Mouse (Mus musculus) liver, embryonic 11.5 days (tissue): Measurements from ENCODE around the gene Clec1a. TPM values are rescaled to one million over a fixed set of nuclear protein-coding genes. Genes with fewer than 3 reads are reported as not detected.
A peak's percentile ranks its signal among the peaks of the same experiment; 100 is the strongest.

Source experiments
- ATAC-seq: fragments of 200-750 bp; cut with Nextera tagmentation; replicated peaks from 2 replicates; pipeline ENCODE4 v1.8.0; 2017; ENCODE audit warnings: moderate number of reproducible peaks, mild to moderate bottlenecking, moderate TSS enrichment, moderate library complexity; ENCODE audit not compliant: low FRiP score
- DNase-seq: peaks from one replicate; pipeline ENCODE4 v3.0.0-alpha.2; 2017; ENCODE audit warnings: low spot score
- H3K27ac ChIP-seq: fragments of 300-500 bp; sonication (generic); 2 replicates; pipeline ENCODE4 v1.5.1; 2014; ENCODE audit warnings: mild to moderate bottlenecking, low read depth, low read length, control low read depth
- H3K27me3 ChIP-seq: fragments of 300-500 bp; sonication (generic); replicated peaks from 2 replicates; pipeline ENCODE4 v1.6.1; 2014; ENCODE audit warnings: low read length, mixed read lengths; ENCODE audit not compliant: control insufficient read depth, insufficient read depth
- H3K36me3 ChIP-seq: fragments of 300-500 bp; sonication (generic); 2 replicates; pipeline ENCODE4 v1.6.1; 2014; ENCODE audit warnings: mild to moderate bottlenecking, low read length, moderate library complexity, mixed read lengths; ENCODE audit not compliant: control insufficient read depth, insufficient read depth
- H3K4me1 ChIP-seq: fragments of 300-500 bp; sonication (generic); replicated peaks from 2 replicates; pipeline ENCODE4 v1.6.1; 2014; ENCODE audit warnings: low read length, mixed read lengths; ENCODE audit not compliant: control insufficient read depth, insufficient read depth
- H3K4me2 ChIP-seq: fragments of 300-500 bp; sonication (generic); 2 replicates; pipeline ENCODE4 v1.6.1; 2014; ENCODE audit warnings: mild to moderate bottlenecking, control low read depth, moderate library complexity
- H3K4me3 ChIP-seq: fragments of 300-500 bp; sonication (generic); 2 replicates; pipeline ENCODE4 v1.5.1; 2014; ENCODE audit warnings: low read depth, low read length, control low read depth
- H3K9ac ChIP-seq: fragments of 300-500 bp; sonication (generic); 2 replicates; pipeline ENCODE4 v1.6.1; 2014; ENCODE audit warnings: low read depth, low read length, control low read depth
- H3K9me3 ChIP-seq: fragments of 300-500 bp; sonication (generic); 2 replicates; pipeline ENCODE4 v1.6.1; 2016; ENCODE audit warnings: low read length, inconsistent platforms, mixed read lengths; ENCODE audit not compliant: control insufficient read depth
- WGBS: fragments of 180-500 bp; shearing (Covaris S2); extraction: QIAGEN DNeasy Blood & Tissue Kit; methylation state at CpG from one replicate; pipeline ENCODE4 v1.1.7; 2014; 5-methylcytosine and 5-hydroxymethylcytosine counted together
- polyA plus RNA-seq: library from polyadenylated mRNA; unstranded; fragments of >200 nt; fragmentation: Nextera tagmentation; extraction: Ambion mirVana; gene quantifications from 2 replicates; pipeline ENCODE4 v1.2.1, GENCODE M21; 2014

Clec1a gene
- polyA plus RNA-seq, 1 experiment from 2014 or later, result 0.38 TPM

DNA sequence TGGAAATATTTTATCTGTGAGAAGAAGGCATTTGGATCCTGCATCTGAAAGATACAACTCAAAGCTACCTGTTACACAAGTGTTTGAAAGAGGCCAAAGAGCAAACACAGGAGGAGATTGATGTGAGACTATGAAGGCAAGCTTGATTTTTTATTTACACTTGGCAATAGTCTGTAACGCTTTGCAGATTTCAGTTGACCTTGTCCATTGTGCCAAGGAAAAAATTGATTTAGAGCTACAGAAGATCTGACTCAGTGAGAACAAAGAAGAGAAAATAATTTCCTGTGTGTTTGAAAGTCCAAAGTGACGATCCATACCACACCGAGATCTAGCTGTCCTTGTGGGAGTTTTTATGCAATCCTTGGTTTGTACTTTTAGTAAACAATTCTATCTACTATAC lies 29.5 kb downstream of the Clec1a start:
- Histone ChIP-seq H3K36me3 (no peaks in the 10 kb centered on the region), H3K4me1 (peaks cover 10% of the 10 kb centered on the region), H3K4me2 (no peak overlapping the region), H3K27ac (no peak overlapping the region), H3K9me3 (no peaks in the 10 kb centered on the region), H3K27me3 (no peaks in the 10 kb centered on the region), H3K9ac (no peak overlapping the region), H3K4me3 (no peak overlapping the region)
- DNase-seq (no peak), ATAC-seq (no peak)
- 72% methylated on average over 3 of the region's 3 CpGs for WGBS

DNA sequence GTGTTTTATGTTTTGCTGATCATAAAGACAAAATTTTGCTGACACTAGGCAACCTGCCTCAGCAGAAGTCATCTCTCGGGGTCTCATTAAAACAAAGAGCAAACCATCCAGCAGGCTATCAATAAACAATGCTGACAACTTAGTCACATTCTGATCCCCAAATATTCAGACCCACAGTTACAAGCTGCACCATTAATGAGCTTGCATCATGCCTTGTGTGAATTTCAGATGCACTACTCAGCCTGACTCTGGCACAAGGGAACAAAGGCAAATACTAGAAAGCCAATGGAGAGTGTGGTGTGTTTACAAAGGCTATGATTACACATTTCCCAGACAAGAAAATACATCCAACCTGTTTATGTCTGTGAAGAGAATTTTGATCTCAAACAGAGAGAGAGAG lies 37.6 kb downstream of the Clec1a start:
- no peak overlapping the region for H3K4me2 ChIP-seq
- no peaks in the 10 kb centered on the region for H3K27me3 ChIP-seq
- no peaks in the 10 kb centered on the region for H3K9me3 ChIP-seq
- no peaks in the 10 kb centered on the region for H3K4me1 ChIP-seq
- H3K36me3 ChIP-seq, result no peaks in the 10 kb centered on the region
- H3K4me3 ChIP-seq, result no peak overlapping the region
- WGBS, result 95% methylated on average over 1 of the region's 1 CpGs
- DNase-seq, result no peak
- ATAC-seq, result no peak
- no peak overlapping the region for H3K27ac ChIP-seq
- no peak overlapping the region for H3K9ac ChIP-seq

DNA sequence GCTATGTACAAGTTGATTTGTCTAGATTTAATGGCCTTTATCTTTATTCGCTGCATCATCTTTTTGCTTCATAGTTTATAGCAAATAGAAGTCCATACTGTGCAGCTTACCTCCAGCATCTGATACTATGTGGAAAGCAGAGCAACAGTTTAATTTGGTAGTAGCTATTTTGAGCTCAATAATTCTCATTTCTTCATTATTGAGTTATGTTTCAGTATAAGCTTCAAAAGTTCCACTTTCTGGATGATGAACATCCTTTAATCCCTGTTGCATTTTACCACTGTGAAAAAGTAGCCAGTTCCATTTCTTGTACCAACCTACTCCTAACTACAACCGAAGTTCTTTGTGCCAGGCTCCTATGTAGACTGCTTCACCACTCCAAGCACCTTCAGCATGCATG lies 43.2 kb downstream of the Clec1a start, which contains the start of gene Clec9a:
Clec9a (plus strand) TSS at position 301 of the 400 bp plus-strand sequence.
- DNase-seq (no peak), ATAC-seq (no peak)
- Histone ChIP-seq H3K4me3 (no peak within 1 kb of the TSS), H3K27me3 (no peaks in the 10 kb centered on the region), H3K9ac (no peak within 1 kb of the TSS), H3K36me3 (no peaks in the 10 kb centered on the region), H3K9me3 (no peaks in the 10 kb centered on the region), H3K4me2 (no peak within 1 kb of the TSS), H3K4me1 (no peaks in the 10 kb centered on the region), H3K27ac (no peak within 1 kb of the TSS)
- 80% methylated on average over 2 of the region's 2 CpGs for WGBS

DNA sequence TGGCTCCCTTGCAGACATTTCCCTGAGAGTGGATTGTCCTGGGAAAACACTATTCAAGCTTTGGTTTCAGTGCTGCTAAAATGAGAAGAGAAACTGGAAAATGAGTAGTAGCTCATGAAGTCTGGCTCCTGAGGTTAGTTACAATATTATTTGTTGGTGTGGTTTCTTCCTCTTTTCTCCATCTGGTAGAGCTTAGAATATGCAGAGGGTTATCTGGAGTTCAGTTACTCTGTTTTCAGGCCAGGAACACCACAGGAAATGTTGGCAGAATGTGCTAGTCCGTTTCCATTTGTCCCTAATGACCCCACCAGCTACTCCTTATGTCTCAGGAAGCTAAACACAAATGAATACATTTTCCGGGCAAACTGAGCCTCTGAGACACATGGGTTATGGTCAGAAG lies 44.5 kb downstream of the Clec1a start:
- peak; percentile 37; the same call in 1 of the 2 replicates for ATAC-seq
- H3K27me3 ChIP-seq, result no peaks in the 10 kb centered on the region
- H3K4me1 ChIP-seq, result no peaks in the 10 kb centered on the region
- H3K4me3 ChIP-seq, result no peak overlapping the region
- WGBS, result 28% methylated on average over 2 of the region's 2 CpGs
- H3K27ac ChIP-seq, result no peak overlapping the region; the same call in 1 of the 2 replicates
- no peak overlapping the region for H3K9ac ChIP-seq
- no peak overlapping the region for H3K4me2 ChIP-seq
- DNase-seq, result no peak
- H3K9me3 ChIP-seq, result no peaks in the 10 kb centered on the region
- no peaks in the 10 kb centered on the region for H3K36me3 ChIP-seq

DNA sequence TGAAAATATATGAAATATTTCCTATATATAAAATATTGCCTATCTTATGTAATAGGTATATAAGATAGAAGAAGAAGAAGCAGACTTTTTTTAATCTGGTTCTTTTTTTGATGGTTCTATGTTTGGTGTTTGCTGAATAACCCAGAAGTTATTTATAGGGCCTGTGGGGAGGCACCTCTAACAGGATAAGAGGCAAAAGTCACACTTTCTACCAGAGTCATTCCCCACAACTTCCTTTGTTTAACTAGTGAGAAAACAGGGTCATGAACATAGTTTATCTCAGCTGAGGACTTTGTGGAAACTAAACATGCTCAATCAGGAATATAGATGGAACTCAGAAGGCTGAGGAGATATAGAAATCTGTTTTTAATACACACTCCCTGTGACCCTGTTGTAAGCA lies 45.8 kb downstream of the Clec1a start:
- Histone ChIP-seq H3K4me3 (no peak overlapping the region), H3K4me2 (no peak overlapping the region), H3K9me3 (no peaks in the 10 kb centered on the region), H3K36me3 (no peaks in the 10 kb centered on the region), H3K4me1 (no peaks in the 10 kb centered on the region), H3K27me3 (no peaks in the 10 kb centered on the region), H3K27ac (no peak overlapping the region), H3K9ac (no peak overlapping the region)
- DNase-seq, result no peak
- ATAC-seq, result no peak

DNA sequence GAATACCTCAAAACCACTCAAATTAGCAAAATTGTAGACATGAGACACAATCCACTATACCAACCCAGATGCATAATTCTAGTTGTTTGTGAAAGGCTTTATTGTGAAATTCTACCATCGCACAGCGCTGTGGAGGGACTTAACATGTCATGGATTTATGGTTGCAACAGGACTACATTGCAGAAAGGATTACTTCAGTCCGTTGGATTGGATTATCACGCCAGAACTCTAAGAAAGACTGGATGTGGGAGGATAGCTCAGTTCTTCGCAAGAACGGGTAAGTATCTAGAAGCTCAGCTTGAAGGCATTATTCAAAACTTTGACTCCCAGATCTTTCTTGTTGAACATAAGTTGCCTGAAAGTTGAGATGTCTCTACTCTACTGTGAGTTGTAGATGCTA lies 48.4 kb downstream of the Clec1a start:
- no peaks in the 10 kb centered on the region for H3K4me1 ChIP-seq
- no peaks in the 10 kb centered on the region for H3K27me3 ChIP-seq
- no peaks in the 10 kb centered on the region for H3K9me3 ChIP-seq
- H3K4me3 ChIP-seq, result no peak overlapping the region
- H3K9ac ChIP-seq, result no peak overlapping the region
- no peaks in the 10 kb centered on the region for H3K36me3 ChIP-seq
- H3K27ac ChIP-seq, result no peak overlapping the region
- ATAC-seq (no peak), DNase-seq (no peak)
- no peak overlapping the region for H3K4me2 ChIP-seq
- WGBS, result 85% methylated on average over 6 of the region's 6 CpGs

DNA sequence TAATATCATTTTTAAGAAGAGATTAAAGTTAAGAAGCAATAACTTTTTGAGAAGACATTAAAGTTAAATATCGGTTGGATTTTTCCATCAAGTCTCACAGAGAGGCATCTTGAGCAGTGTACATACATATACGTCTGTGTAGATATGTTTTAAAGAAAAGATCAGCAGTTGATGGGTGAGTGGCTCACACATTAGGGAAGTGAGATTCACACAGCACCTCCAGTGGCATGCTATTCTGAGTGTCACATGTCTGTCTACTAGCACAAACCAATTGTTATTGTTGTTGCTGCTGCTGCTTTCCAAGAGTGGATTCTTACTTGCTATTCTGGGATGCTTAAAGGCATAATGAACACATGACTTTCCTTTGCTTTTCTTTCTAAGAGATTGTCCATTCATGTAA lies 49.4 kb downstream of the Clec1a start:
- DNase-seq (no peak), ATAC-seq (no peak)
- Histone ChIP-seq H3K4me1 (no peaks in the 10 kb centered on the region), H3K9me3 (no peaks in the 10 kb centered on the region), H3K36me3 (no peaks in the 10 kb centered on the region), H3K27me3 (no peaks in the 10 kb centered on the region), H3K4me2 (no peak overlapping the region), H3K27ac (no peak overlapping the region), H3K4me3 (no peak overlapping the region), H3K9ac (no peak overlapping the region)
- 86% methylated on average over 2 of the region's 2 CpGs for WGBS

DNA sequence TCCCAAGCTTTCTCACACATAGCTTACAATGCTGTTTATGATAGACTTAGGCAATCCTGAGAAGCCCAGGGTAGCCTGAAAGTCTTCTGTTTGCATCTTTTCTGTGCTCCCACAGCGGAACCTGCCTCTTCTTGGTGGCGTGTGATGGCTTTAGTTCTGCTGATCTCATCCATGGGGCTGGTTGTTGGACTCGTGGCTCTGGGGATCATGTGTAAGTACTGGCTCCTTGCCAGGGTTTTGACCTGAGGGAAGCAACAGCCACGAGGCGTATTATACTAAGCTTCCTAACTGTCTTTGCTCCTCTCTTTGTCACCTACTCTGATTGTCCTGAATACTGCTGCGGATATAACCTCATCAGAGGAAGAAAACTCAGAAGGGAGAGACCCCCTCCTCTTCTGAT lies 51.9 kb downstream of the Clec1a start:
- Histone ChIP-seq H3K9ac (no peak overlapping the region), H3K36me3 (no peaks in the 10 kb centered on the region), H3K4me1 (no peaks in the 10 kb centered on the region), H3K4me2 (no peak overlapping the region), H3K27ac (no peak overlapping the region), H3K4me3 (no peak overlapping the region), H3K27me3 (no peaks in the 10 kb centered on the region), H3K9me3 (no peaks in the 10 kb centered on the region)
- WGBS, result 65% methylated on average over 6 of the region's 6 CpGs
- DNase-seq (no peak), ATAC-seq (no peak)

DNA sequence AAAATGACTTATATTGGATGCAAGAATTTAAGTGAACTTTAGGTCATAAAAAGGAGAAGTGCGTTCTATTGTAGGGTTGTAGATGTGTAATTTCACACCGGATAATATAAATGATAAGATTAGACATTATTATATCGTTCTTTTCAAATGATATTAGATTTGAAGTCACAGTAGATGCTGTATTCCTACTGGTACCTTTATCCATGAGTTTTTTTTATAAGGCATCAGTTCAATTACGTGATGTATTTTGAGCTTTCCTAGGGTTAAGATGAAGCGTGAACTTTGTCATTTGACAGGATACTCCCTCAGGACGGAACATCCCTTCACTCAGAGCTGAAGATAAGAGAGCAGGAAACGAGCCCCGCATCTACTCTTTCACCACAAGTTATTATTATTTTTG lies 54.8 kb downstream of the Clec1a start, which contains the start of gene Clec1b:
Clec1b (plus strand) TSS at position 301 of the 400 bp plus-strand sequence.
- H3K4me2 ChIP-seq, result peak within 1 kb of the TSS; percentile 20
- H3K36me3 ChIP-seq, result no peaks in the 10 kb centered on the region
- ATAC-seq (no peak), DNase-seq (no peak)
- H3K4me3 ChIP-seq, result 0 out of 2 replicates have a peak within 1 kb of the TSS, but pooled peaks have one; percentile 14
- H3K27me3 ChIP-seq, result no peaks in the 10 kb centered on the region
- WGBS, result 51% methylated on average over 8 of the region's 8 CpGs
- no peak within 1 kb of the TSS for H3K27ac ChIP-seq
- no peaks in the 10 kb centered on the region for H3K4me1 ChIP-seq
- H3K9me3 ChIP-seq, result no peaks in the 10 kb centered on the region
- no peak within 1 kb of the TSS for H3K9ac ChIP-seq
